Mouse (Mus musculus): ENCODE measurements around the gene Dzip1. TPM values are rescaled to one million over a fixed set of nuclear protein-coding genes. Genes with fewer than 3 reads are reported as not detected.

Dzip1 gene
- total RNA-seq, 2 experiments from 2014 or later: 31.1 to 32.0 TPM

- DNase-seq (ENCODE audit: low spot score in 2 of 2): no peak
These were observed 51.1 kb downstream of the Dzip1 start for GRCm38 (mm10) chr14:118874126-118874525.

GRCm38 (mm10) chr14:118869712-118870111 lies 55.5 kb downstream of the Dzip1 start:
- no peak for DNase-seq (ENCODE audit: low spot score in 2 of 2)

- DNase-seq (ENCODE audit: low spot score in 2 of 2): no peak
These were observed 57.0 kb downstream of the Dzip1 start for GRCm38 (mm10) chr14:118868102-118868724.

GRCm38 (mm10) chr14:118867366-118867765 lies 57.9 kb downstream of the Dzip1 start:
- DNase-seq (ENCODE audit: low spot score in 2 of 2): no peak

GRCm38 (mm10) chr14:118866014-118866811 lies 59.0 kb downstream of the Dzip1 start:
- DNase-seq (ENCODE audit: low spot score in 2 of 2): no peak

- no peak for DNase-seq (ENCODE audit: low spot score in 2 of 2)
These were observed 60.4 kb downstream of the Dzip1 start for GRCm38 (mm10) chr14:118864905-118865304.

- DNase-seq (ENCODE audit: low spot score in 2 of 2): no peak
These were observed 63.0 kb downstream of the Dzip1 start for GRCm38 (mm10) chr14:118862253-118862652.

GRCm38 (mm10) chr14:118858318-118858717 lies 66.9 kb downstream of the Dzip1 start:
- DNase-seq (ENCODE audit: low spot score in 2 of 2): no peak

- DNase-seq (ENCODE audit: low spot score in 2 of 2): no peak
These were observed 68.7 kb downstream of the Dzip1 start for GRCm38 (mm10) chr14:118856563-118856962.

- no peak for DNase-seq (ENCODE audit: low spot score in 2 of 2)
These were observed 70.0 kb downstream of the Dzip1 start for GRCm38 (mm10) chr14:118855141-118855800.

- DNase-seq (ENCODE audit: low spot score in 2 of 2): peak; percentile 10 to 11
These were observed 70.7 kb downstream of the Dzip1 start for GRCm38 (mm10) chr14:118854371-118855114.

- no peak for DNase-seq (ENCODE audit: low spot score in 2 of 2)
These were observed 73.7 kb downstream of the Dzip1 start for GRCm38 (mm10) chr14:118851496-118852107.

GRCm38 (mm10) chr14:118850696-118851035 lies 74.6 kb downstream of the Dzip1 start:
- no peak for DNase-seq (ENCODE audit: low spot score in 2 of 2)

GRCm38 (mm10) chr14:118850011-118850695 lies 75.1 kb downstream of the Dzip1 start:
- no peak for DNase-seq (ENCODE audit: low spot score in 2 of 2)

- DNase-seq (ENCODE audit: low spot score in 2 of 2): no peak
These were observed 77.1 kb downstream of the Dzip1 start for GRCm38 (mm10) chr14:118848171-118848570.

GRCm38 (mm10) chr14:118846834-118847233 lies 78.4 kb downstream of the Dzip1 start:
- DNase-seq (ENCODE audit: low spot score in 2 of 2): no peak

GRCm38 (mm10) chr14:118842353-118842752 lies 82.9 kb downstream of the Dzip1 start:
- no peak for DNase-seq (ENCODE audit: low spot score in 2 of 2)

- DNase-seq (ENCODE audit: low spot score in 2 of 2): no peak
These were observed 85.2 kb downstream of the Dzip1 start for GRCm38 (mm10) chr14:118840027-118840426.

GRCm38 (mm10) chr14:118839416-118839815 lies 85.8 kb downstream of the Dzip1 start:
- no peak for DNase-seq (ENCODE audit: low spot score in 2 of 2)

GRCm38 (mm10) chr14:118838556-118839120 lies 86.6 kb downstream of the Dzip1 start:
- no peak for DNase-seq (ENCODE audit: low spot score in 2 of 2)

Measured in adrenal gland, postnatal 4 days (tissue).